ENCODE assay signal across 8 mouse cellular contexts in the genomic region with DNA sequence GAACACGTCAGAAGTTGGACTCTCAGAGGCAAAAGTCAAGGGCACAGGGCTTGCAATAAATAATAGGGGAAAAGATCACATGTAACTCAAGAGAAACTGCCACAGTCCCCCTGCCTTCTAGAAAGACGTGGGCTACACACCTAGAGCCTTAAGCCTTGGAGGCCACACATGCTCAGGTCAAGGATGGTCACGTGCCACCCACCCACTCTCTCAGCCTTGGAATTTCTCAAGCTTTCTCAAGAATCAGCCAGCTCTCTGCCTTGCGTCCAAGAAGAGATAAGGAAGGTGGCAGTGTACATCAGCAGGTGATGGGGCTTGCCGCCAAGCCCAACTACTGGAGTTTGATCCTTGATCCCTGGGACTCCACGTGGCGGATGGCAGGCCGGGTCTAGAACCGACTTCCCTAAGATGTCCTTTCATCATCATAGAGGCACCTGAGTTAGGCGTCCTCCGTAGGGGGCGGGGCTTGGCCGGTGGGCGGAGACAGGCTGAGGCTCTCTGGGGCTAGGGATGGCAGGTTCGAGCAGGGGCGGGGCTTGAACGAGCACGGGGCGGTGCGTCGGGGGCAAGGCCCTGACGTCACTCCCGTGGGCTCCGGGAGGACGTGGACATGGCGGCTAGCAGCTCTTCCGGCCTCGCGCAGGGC. TPM values are rescaled to one million over a fixed set of nuclear protein-coding genes. Genes with fewer than 3 reads are reported as not detected.
DNase-seq lines count a peak whose midpoint lies in the region; ATAC-seq and TF ChIP-seq lines count a peak whose summit lies in the region.

Gene Zfr2 (plus strand): TSS at position 576 of the 646 bp plus-strand sequence.

- H3K9me3 ChIP-seq in megakaryocyte, embryonic 14.5 days, result no peaks in the 10 kb centered on the region

- peak; percentile 86 for ATAC-seq in activated CD4-positive, CD25-positive, alpha-beta regulatory T cell, adult 4 months

- peak; percentile 82 to 85 for DNase-seq in gastrocnemius, adult 8-10 months (ENCODE audit: low spot score in 2 of 2)
- DNase-seq in hindlimb bud, embryonic 11.5 days (ENCODE audit: extremely low spot score, low read depth, low spot score), result peak; percentile 44
- peak; percentile 88 to 95 for DNase-seq in left cerebral cortex, adult 8-10 months (ENCODE audit: low spot score in 2 of 2)
- peak; percentile 96 for DNase-seq in right cerebral cortex, postnatal 10 days (ENCODE audit: low spot score in 2 of 2)
- peak; percentile 96 for DNase-seq in urinary bladder, postnatal 25 days (ENCODE audit: low spot score)

- peak; percentile 82 for TF ChIP-seq POLR2A in cortical plate, adult 2 months (IDR thresholded peaks at IDR 0.05; ENCODE audit: extremely low read depth, insufficient read depth, low read length)

- peak within 1 kb of the TSS; percentile 44 for H3K4me3 ChIP-seq in cortical plate, adult 2 months (ENCODE audit: insufficient read depth, low read length)
- H3K4me3 ChIP-seq in megakaryocyte, embryonic 14.5 days (replicated peaks), result peak within 1 kb of the TSS; percentile 95

- no peaks in the 10 kb centered on the region for H3K36me3 ChIP-seq in megakaryocyte, embryonic 14.5 days (replicated peaks; ENCODE audit: low read length)

- H3K27me3 ChIP-seq in megakaryocyte, embryonic 14.5 days (replicated peaks), result peaks cover 75% of the 10 kb centered on the region

- TF ChIP-seq CTCF in cortical plate, adult 2 months (IDR thresholded peaks at IDR 0.05; ENCODE audit: extremely low read depth, insufficient read depth, low read length), result no peak

- H3K27ac ChIP-seq in cortical plate, adult 2 months (ENCODE audit: insufficient read depth, low read length), result no peak within 1 kb of the TSS

- peaks cover 6% of the 10 kb centered on the region; the same call in 1 of the 2 replicates for H3K4me1 ChIP-seq in cortical plate, adult 2 months (ENCODE audit: control insufficient read depth, insufficient read depth, low read length)
- H3K4me1 ChIP-seq in megakaryocyte, embryonic 14.5 days, result peaks cover 51% of the 10 kb centered on the region

RNA-seq across cellular contexts. Expression of gene Zfr2, which starts in this region (rescaled TPM):
- 1 to 10 TPM in 1 of 2 experiments, under 1 TPM in 1; 0.79 to 1.5 TPM for polyA plus RNA-seq in activated CD4-positive, CD25-positive, alpha-beta regulatory T cell, adult 4 months (2017; shearing (Covaris generic))
- 93.1 and 105 TPM in 2 replicates for polyA plus RNA-seq in cortical plate, adult 2 months (2012; rRNA removed)
- total RNA-seq in gastrocnemius, adult 8-10 months (2022), result 1 to 10 TPM; 1.8 to 2.7 (median 2.1) TPM
- 10 to 100 TPM; 58.4 to 65.1 (median 60.8) TPM for total RNA-seq in left cerebral cortex, adult 8-10 months (2022)
- 1.4 TPM in 1 of 2 replicates, not detected in the other for polyA plus RNA-seq in megakaryocyte, embryonic 14.5 days (2012; ENCODE audit: insufficient read depth, low replicate concordance)

Comparison
In these comparisons a context has a peak if more than half of its experiments do, and no peak if none do; other contexts are left out.
1. RNA of gene Zfr2 (total RNA-seq): 58.4 to 65.1 TPM in left cerebral cortex, adult 8-10 months; 1.8 to 2.7 TPM in gastrocnemius, adult 8-10 months; every median in the first group is over 10 times any median in the second.
2. RNA of gene Zfr2 (polyA plus RNA-seq): 93.1 to 105 TPM in cortical plate, adult 2 months; 0.79 to 1.5 TPM in activated CD4-positive, CD25-positive, alpha-beta regulatory T cell, adult 4 months and 1.4 TPM in megakaryocyte, embryonic 14.5 days; every median in the first group is over 10 times any median in the second.
3. DNase-seq: peak in every context shown above with its lines; median percentile 96 in right cerebral cortex, postnatal 10 days; 96 in urinary bladder, postnatal 25 days; 92 in left cerebral cortex, adult 8-10 months; 84 in gastrocnemius, adult 8-10 months; 44 in hindlimb bud, embryonic 11.5 days.